Mouse (Mus musculus): ENCODE results near the gene Fgd2. TPM values are rescaled to one million over a fixed set of nuclear protein-coding genes. Genes with fewer than 3 reads are reported as not detected.
A peak's percentile ranks its signal among the peaks of the same experiment; 100 is the strongest.

The Fgd2 gene
- total and polyA plus RNA-seq, 2 experiments from 2014 or later, result 1.6 to 6.3 TPM

DNA sequence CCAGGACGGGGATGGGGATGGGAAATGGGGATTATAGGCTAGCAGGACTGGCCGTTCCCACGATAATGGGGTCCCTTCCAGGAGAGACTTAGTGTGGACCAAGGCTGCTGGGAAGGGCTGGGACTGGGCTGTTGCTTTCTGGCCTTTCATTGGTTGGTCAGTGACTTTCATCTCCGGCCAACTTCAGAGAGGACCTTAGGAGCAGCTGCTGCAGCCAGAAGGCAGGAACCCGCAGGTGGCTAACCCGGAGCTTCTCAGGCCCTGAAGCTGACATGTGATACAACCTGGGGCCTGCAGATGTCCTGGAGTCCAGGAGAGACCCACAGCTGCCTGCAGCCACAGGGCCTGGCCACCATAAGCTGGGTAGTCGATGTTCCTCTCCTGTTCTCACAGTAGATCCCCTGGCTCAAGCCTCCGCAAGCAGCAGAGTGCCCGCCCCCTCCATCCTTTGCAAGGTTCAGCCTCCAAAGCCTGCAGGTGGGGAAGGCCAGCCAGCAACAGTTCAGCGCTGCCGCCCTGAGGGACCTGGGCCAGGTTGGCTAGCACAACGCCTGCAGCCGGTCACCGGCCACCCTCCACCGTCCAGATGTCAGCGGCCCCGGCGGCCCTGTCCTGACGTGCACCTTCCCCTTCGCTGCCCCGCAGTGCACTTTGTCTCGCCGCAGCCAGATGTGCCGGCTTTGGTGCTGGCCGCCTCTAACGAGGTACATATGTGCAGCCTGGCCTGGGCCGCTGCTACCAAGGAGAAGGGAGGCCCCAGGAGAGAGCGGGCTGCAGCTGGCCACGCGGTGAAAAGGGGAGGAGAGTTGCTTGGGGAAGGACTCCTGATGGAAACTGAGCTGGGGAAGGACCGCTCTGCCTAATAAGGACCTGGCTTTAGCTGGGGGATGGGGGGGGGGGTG lies 55.3 kb downstream of the Fgd2 start:
- no peaks in the 10 kb centered on the region for H3K36me3 ChIP-seq (replicated peaks; ENCODE audit: control insufficient read depth, insufficient read depth, low read length)
- 16% methylated on average over 30 of the region's 31 CpGs for WGBS
- H3K4me1 ChIP-seq (ENCODE audit: control insufficient read depth, insufficient read depth), result peaks cover 30% of the 10 kb centered on the region
- ATAC-seq (ENCODE audit: insufficient read depth, low read depth) (peak; percentile 58), DNase-seq (ENCODE audit: low spot score) (peak; percentile 72)
- peak overlapping the region; percentile 48 for H3K4me2 ChIP-seq (ENCODE audit: low read depth, low read length)
- H3K9ac ChIP-seq (replicated peaks; ENCODE audit: low read depth, low read length), result no peak overlapping the region; the same call in 1 of the 2 replicates
- TF ChIP-seq CTCF (IDR thresholded peaks at IDR 0.05; ENCODE audit: low read depth) (no peak), EP300 (IDR thresholded peaks at IDR 0.05; ENCODE audit: low read depth) (no peak)
- no peaks in the 10 kb centered on the region for H3K27me3 ChIP-seq (ENCODE audit: control insufficient read depth, insufficient read depth, low read length)
- no peak overlapping the region for H3K4me3 ChIP-seq (ENCODE audit: low read depth, low read length)
- H3K9me3 ChIP-seq (replicated peaks; ENCODE audit: control insufficient read depth, low read length), result no peaks in the 10 kb centered on the region
- 0 out of 2 replicates have a peak overlapping the region, but pooled peaks have one; percentile 6 for H3K27ac ChIP-seq (ENCODE audit: low read depth)

GRCm38 (mm10) chr17:29416757-29417156 lies 56.0 kb downstream of the Fgd2 start:
- no peak overlapping the region for H3K4me3 ChIP-seq (ENCODE audit: low read depth, low read length)
- no peak overlapping the region for H3K27ac ChIP-seq (ENCODE audit: low read depth)
- H3K9ac ChIP-seq (replicated peaks; ENCODE audit: low read depth, low read length), result no peak overlapping the region
- H3K27me3 ChIP-seq (ENCODE audit: control insufficient read depth, insufficient read depth, low read length), result no peaks in the 10 kb centered on the region
- no peaks in the 10 kb centered on the region for H3K9me3 ChIP-seq (replicated peaks; ENCODE audit: control insufficient read depth, low read length)
- peaks cover 30% of the 10 kb centered on the region for H3K4me1 ChIP-seq (ENCODE audit: control insufficient read depth, insufficient read depth)
- 77% methylated on average over 5 of the region's 5 CpGs for WGBS
- TF ChIP-seq CTCF (IDR thresholded peaks at IDR 0.05; ENCODE audit: low read depth) (no peak), EP300 (IDR thresholded peaks at IDR 0.05; ENCODE audit: low read depth) (no peak)
- ATAC-seq (ENCODE audit: insufficient read depth, low read depth) (no peak), DNase-seq (ENCODE audit: low spot score) (no peak)
- no peak overlapping the region for H3K4me2 ChIP-seq (ENCODE audit: low read depth, low read length)
- H3K36me3 ChIP-seq (replicated peaks; ENCODE audit: control insufficient read depth, insufficient read depth, low read length), result no peaks in the 10 kb centered on the region

DNA sequence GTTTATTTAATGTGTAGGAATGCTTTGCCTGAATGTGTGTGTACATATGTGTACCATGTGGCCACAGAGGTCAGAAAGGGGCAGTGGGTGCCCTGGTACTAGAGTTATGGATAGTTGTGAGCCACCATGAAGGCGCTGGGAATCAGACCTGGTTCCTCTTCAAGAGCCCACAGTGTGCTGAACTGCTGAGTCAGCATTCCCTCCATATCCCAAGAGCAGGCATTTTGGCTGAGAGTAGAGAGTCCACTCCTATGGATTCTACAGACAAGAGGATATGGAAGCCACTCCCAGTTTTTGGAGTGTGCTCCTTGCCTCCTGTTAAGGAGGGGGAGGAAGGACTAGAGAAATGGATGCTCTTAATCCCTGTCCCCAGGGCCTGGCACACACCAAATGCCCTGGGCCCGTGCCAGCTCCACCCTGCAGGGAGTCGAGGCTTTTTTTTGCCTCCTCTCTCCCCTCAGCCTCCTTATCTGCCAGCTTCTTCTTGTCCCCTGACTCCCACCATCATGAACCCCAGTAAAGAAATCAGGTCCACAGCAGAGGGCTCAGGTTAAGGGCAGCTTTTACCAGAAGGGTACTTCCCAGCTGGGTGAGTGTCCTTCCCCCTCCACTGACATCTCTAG lies 58.2 kb downstream of the Fgd2 start:
- TF ChIP-seq CTCF (IDR thresholded peaks at IDR 0.05; ENCODE audit: low read depth), result no peak
- TF ChIP-seq EP300 (IDR thresholded peaks at IDR 0.05; ENCODE audit: low read depth), result no peak
- ATAC-seq (ENCODE audit: insufficient read depth, low read depth) (no peak), DNase-seq (ENCODE audit: low spot score) (no peak)
- H3K27me3 ChIP-seq (ENCODE audit: control insufficient read depth, insufficient read depth, low read length), result no peaks in the 10 kb centered on the region
- H3K4me3 ChIP-seq (ENCODE audit: low read depth, low read length), result no peak overlapping the region
- H3K9ac ChIP-seq (replicated peaks; ENCODE audit: low read depth, low read length), result no peak overlapping the region
- H3K4me2 ChIP-seq (ENCODE audit: low read depth, low read length), result no peak overlapping the region
- no peaks in the 10 kb centered on the region for H3K9me3 ChIP-seq (replicated peaks; ENCODE audit: control insufficient read depth, low read length)
- H3K36me3 ChIP-seq (replicated peaks; ENCODE audit: control insufficient read depth, insufficient read depth, low read length), result no peaks in the 10 kb centered on the region
- 59% methylated on average over 3 of the region's 3 CpGs for WGBS
- H3K27ac ChIP-seq (ENCODE audit: low read depth), result peak overlapping the region; percentile 63; the same call in 1 of the 2 replicates
- peaks cover 30% of the 10 kb centered on the region for H3K4me1 ChIP-seq (ENCODE audit: control insufficient read depth, insufficient read depth)

DNA sequence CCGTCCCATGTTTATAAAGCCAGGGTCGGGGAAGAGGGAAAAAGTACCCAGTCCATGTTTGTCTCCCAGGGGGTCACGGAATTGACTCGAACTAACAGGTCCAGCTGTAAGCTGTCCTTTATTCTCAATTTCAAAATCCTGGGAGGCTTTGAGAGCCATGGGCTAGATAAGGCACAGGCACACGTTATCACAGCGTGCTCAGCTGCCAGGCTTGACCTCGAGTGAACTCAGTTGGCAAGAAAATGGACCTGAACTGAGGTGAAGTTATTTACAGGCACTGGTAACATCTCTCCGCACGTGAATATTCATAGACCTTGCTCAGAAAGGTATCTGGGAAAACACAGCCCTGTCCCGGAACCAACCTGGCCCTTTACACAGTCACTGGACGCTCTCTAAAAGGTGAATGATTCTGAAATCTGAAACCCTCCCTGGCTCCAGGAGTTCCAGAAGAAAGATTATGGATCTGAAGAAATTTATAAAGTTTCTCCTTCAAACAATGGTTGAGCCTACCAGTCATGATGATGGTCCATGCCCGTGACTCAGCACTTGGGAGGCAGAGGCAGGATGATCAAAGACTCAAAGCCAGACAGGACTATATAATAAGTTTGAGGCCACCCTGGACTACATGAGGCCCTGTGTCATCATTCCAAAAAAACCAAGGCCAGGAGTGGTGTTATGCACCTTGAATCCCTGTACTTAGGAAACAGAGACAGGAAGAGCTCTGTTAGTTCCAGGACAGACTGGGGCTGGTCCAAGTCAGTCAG lies 59.4 kb downstream of the Fgd2 start:
- H3K4me2 ChIP-seq (ENCODE audit: low read depth, low read length), result no peak overlapping the region
- ATAC-seq (ENCODE audit: insufficient read depth, low read depth) (peak; percentile 74), DNase-seq (ENCODE audit: low spot score) (peak; percentile 80)
- TF ChIP-seq EP300 (IDR thresholded peaks at IDR 0.05; ENCODE audit: low read depth), result peak; percentile 78; the same call in 1 of the 2 replicates
- no peak for TF ChIP-seq CTCF (IDR thresholded peaks at IDR 0.05; ENCODE audit: low read depth)
- H3K9me3 ChIP-seq (replicated peaks; ENCODE audit: control insufficient read depth, low read length), result no peaks in the 10 kb centered on the region
- H3K27me3 ChIP-seq (ENCODE audit: control insufficient read depth, insufficient read depth, low read length), result no peaks in the 10 kb centered on the region
- peak overlapping the region; percentile 63 for H3K27ac ChIP-seq (ENCODE audit: low read depth)
- no peaks in the 10 kb centered on the region for H3K36me3 ChIP-seq (replicated peaks; ENCODE audit: control insufficient read depth, insufficient read depth, low read length)
- H3K4me1 ChIP-seq (ENCODE audit: control insufficient read depth, insufficient read depth), result peaks cover 35% of the 10 kb centered on the region
- H3K9ac ChIP-seq (replicated peaks; ENCODE audit: low read depth, low read length), result no peak overlapping the region
- 35% methylated on average over 12 of the region's 12 CpGs for WGBS
- no peak overlapping the region for H3K4me3 ChIP-seq (ENCODE audit: low read depth, low read length)

- H3K9ac ChIP-seq (replicated peaks; ENCODE audit: low read depth, low read length), result no peak overlapping the region
- peaks cover 27% of the 10 kb centered on the region for H3K4me1 ChIP-seq (ENCODE audit: control insufficient read depth, insufficient read depth)
- no peak overlapping the region for H3K4me3 ChIP-seq (ENCODE audit: low read depth, low read length)
- ATAC-seq (ENCODE audit: insufficient read depth, low read depth) (no peak), DNase-seq (ENCODE audit: low spot score) (no peak)
- no peak overlapping the region for H3K4me2 ChIP-seq (ENCODE audit: low read depth, low read length)
- H3K9me3 ChIP-seq (replicated peaks; ENCODE audit: control insufficient read depth, low read length), result no peaks in the 10 kb centered on the region
- TF ChIP-seq EP300 (IDR thresholded peaks at IDR 0.05; ENCODE audit: low read depth), result no peak
- peak; percentile 9; the same call in 1 of the 2 replicates for TF ChIP-seq CTCF (IDR thresholded peaks at IDR 0.05; ENCODE audit: low read depth)
- WGBS, result 82% methylated on average over 3 of the region's 3 CpGs
- H3K36me3 ChIP-seq (replicated peaks; ENCODE audit: control insufficient read depth, insufficient read depth, low read length), result no peaks in the 10 kb centered on the region
- no peak overlapping the region for H3K27ac ChIP-seq (ENCODE audit: low read depth)
- H3K27me3 ChIP-seq (ENCODE audit: control insufficient read depth, insufficient read depth, low read length), result no peaks in the 10 kb centered on the region
Observed at GRCm38 (mm10) chr17:29421319-29421718, 60.6 kb downstream of the Fgd2 start.

Data from heart, postnatal 0 days (tissue).